ENCODE assay signal across 10 mouse cellular contexts in the genomic region with DNA sequence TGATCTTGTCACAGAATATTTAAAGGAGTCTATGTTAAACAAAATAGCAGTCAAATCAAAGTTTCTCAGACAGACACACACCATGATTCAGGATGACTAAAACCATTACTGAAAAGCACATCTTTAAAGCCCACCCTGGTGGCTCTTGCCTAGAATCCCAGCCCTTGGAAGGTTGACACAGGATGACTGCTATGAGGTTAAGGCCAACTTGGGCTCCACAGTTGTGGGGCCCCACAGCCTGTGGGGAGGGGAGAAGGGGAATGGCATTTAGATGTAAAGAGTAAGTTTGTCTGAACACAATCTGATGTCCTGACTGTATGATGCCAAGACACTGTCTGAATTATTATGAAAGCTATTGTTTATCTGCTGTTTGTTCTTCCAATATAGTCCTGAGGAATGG. TPM values are rescaled to one million over a fixed set of nuclear protein-coding genes. Genes with fewer than 3 reads are reported as not detected.
DNase-seq lines count a peak whose midpoint lies in the region; ATAC-seq and TF ChIP-seq lines count a peak whose summit lies in the region.
"Had no signal": no experiment of that assay in that cellular context is flagged by ENCODE, and none has a peak within 500 bp of the region (broad histone marks: within the 10 kb centered on the region; RNA-seq: fewer than 3 reads in every experiment).

No protein-coding gene starts in this region.

- H3K9ac ChIP-seq in liver, embryonic 12.5 days = no peak overlapping the region
- no peak overlapping the region for H3K9ac ChIP-seq in liver, postnatal 0 days (replicated peaks)
- no peak overlapping the region for H3K9ac ChIP-seq in hindbrain, embryonic 16.5 days (ENCODE audit: low read depth, low read length)
- H3K9ac ChIP-seq in neural tube, embryonic 13.5 days = peak overlapping the region; percentile 50
- H3K9ac ChIP-seq in kidney, embryonic 14.5 days (ENCODE audit: low read depth, low read length) = no peak overlapping the region
- H3K9ac ChIP-seq: limb, embryonic 15.5 days had no signal

- H3K27ac ChIP-seq in gastrocnemius, adult 2 months = no peak overlapping the region
- H3K27ac ChIP-seq in liver, embryonic 12.5 days = no peak overlapping the region
- no peak overlapping the region for H3K27ac ChIP-seq in liver, postnatal 0 days (ENCODE audit: low read depth)
- H3K27ac ChIP-seq in hindbrain, embryonic 16.5 days (ENCODE audit: low read depth, low read length) = no peak overlapping the region
- H3K27ac ChIP-seq in neural tube, embryonic 13.5 days (replicated peaks) = no peak overlapping the region
- H3K27ac ChIP-seq in kidney, embryonic 14.5 days (ENCODE audit: low read depth, low read length) = no peak overlapping the region
- H3K27ac ChIP-seq: limb, embryonic 15.5 days had no signal

- ATAC-seq in liver, embryonic 12.5 days = no peak
- no peak for ATAC-seq in liver, postnatal 0 days
- ATAC-seq in hindbrain, embryonic 16.5 days = no peak
- no peak for ATAC-seq in neural tube, embryonic 13.5 days (ENCODE audit: low read depth)
- ATAC-seq in kidney, embryonic 14.5 days (ENCODE audit: low FRiP score, low TSS enrichment) = no peak

- intact Hi-C loops in gastrocnemius, adult 2 months (cut with DNase I) = no loop called here

- no peak for DNase-seq in gastrocnemius, adult 2 months
- no peak for DNase-seq in gastrocnemius, adult 18-20 months (ENCODE audit: low spot score)
- DNase-seq in liver, postnatal 0 days = no peak
- no peak for DNase-seq in layer of hippocampus, postnatal 14 days (ENCODE audit: low spot score in 2 of 2)
- DNase-seq: kidney, adult 18-20 months had no signal

- H3K4me3 ChIP-seq in gastrocnemius, adult 2 months = peak overlapping the region; percentile 1; the same call in 1 of the 2 replicates
- no peak overlapping the region for H3K4me3 ChIP-seq in liver, embryonic 12.5 days
- no peak overlapping the region for H3K4me3 ChIP-seq in liver, postnatal 0 days (ENCODE audit: low read depth, low read length)
- H3K4me3 ChIP-seq in hindbrain, embryonic 16.5 days (ENCODE audit: low read length) = no peak overlapping the region; the same call in 1 of the 2 replicates
- H3K4me3 ChIP-seq in neural tube, embryonic 13.5 days = peak overlapping the region; percentile 24
- no peak overlapping the region for H3K4me3 ChIP-seq in kidney, embryonic 14.5 days (ENCODE audit: low read length)
- H3K4me3 ChIP-seq: limb, embryonic 15.5 days had no signal

- H3K36me3 ChIP-seq in liver, embryonic 12.5 days = no peaks in the 10 kb centered on the region
- H3K36me3 ChIP-seq in liver, postnatal 0 days (replicated peaks; ENCODE audit: insufficient read depth, low read length) = no peaks in the 10 kb centered on the region
- no peaks in the 10 kb centered on the region for H3K36me3 ChIP-seq in hindbrain, embryonic 16.5 days (ENCODE audit: control insufficient read depth, insufficient read depth, low read length)
- no peaks in the 10 kb centered on the region for H3K36me3 ChIP-seq in neural tube, embryonic 13.5 days
- H3K36me3 ChIP-seq in kidney, embryonic 14.5 days (ENCODE audit: control insufficient read depth, insufficient read depth, low read length) = no peaks in the 10 kb centered on the region
- H3K36me3 ChIP-seq: limb, embryonic 15.5 days had no signal

- no peaks in the 10 kb centered on the region for H3K9me3 ChIP-seq in liver, embryonic 12.5 days (replicated peaks)
- no peaks in the 10 kb centered on the region for H3K9me3 ChIP-seq in liver, postnatal 0 days (ENCODE audit: low read length)
- no peaks in the 10 kb centered on the region for H3K9me3 ChIP-seq in hindbrain, embryonic 16.5 days (ENCODE audit: control insufficient read depth, low read length)
- no peaks in the 10 kb centered on the region for H3K9me3 ChIP-seq in neural tube, embryonic 13.5 days
- no peaks in the 10 kb centered on the region for H3K9me3 ChIP-seq in kidney, embryonic 14.5 days (ENCODE audit: control insufficient read depth, low read length)
- H3K9me3 ChIP-seq: limb, embryonic 15.5 days had no signal

- H3K4me2 ChIP-seq in liver, embryonic 12.5 days = peak overlapping the region; percentile 13; the same call in 1 of the 2 replicates
- no peak overlapping the region for H3K4me2 ChIP-seq in liver, postnatal 0 days (ENCODE audit: low read depth, low read length)
- peak overlapping the region; percentile 49 for H3K4me2 ChIP-seq in hindbrain, embryonic 16.5 days (ENCODE audit: low read length)
- H3K4me2 ChIP-seq in neural tube, embryonic 13.5 days = peak overlapping the region; percentile 91
- no peak overlapping the region for H3K4me2 ChIP-seq in kidney, embryonic 14.5 days (replicated peaks; ENCODE audit: low read depth, low read length)
- H3K4me2 ChIP-seq: limb, embryonic 15.5 days had no signal

- H3K4me1 ChIP-seq in liver, embryonic 12.5 days = peaks cover 72% of the 10 kb centered on the region
- H3K4me1 ChIP-seq in liver, postnatal 0 days (ENCODE audit: insufficient read depth) = peaks cover 51% of the 10 kb centered on the region
- peaks cover 49% of the 10 kb centered on the region for H3K4me1 ChIP-seq in hindbrain, embryonic 16.5 days (ENCODE audit: control insufficient read depth, insufficient read depth, low read depth, low read length)
- H3K4me1 ChIP-seq in neural tube, embryonic 13.5 days (replicated peaks) = peaks cover 74% of the 10 kb centered on the region
- H3K4me1 ChIP-seq in kidney, embryonic 14.5 days (ENCODE audit: control insufficient read depth, insufficient read depth, low read length) = peaks cover 21% of the 10 kb centered on the region

- TF ChIP-seq CTCF in gastrocnemius, adult 2 months (IDR thresholded peaks at IDR 0.05) = no peak
- TF ChIP-seq CTCF in liver, postnatal 0 days (IDR thresholded peaks at IDR 0.05; ENCODE audit: low read depth) = no peak

- no peaks in the 10 kb centered on the region for H3K27me3 ChIP-seq in liver, embryonic 12.5 days (replicated peaks)
- no peaks in the 10 kb centered on the region for H3K27me3 ChIP-seq in liver, postnatal 0 days (ENCODE audit: insufficient read depth, low read length)
- no peaks in the 10 kb centered on the region for H3K27me3 ChIP-seq in hindbrain, embryonic 16.5 days (replicated peaks; ENCODE audit: control insufficient read depth, insufficient read depth, low read length)
- no peaks in the 10 kb centered on the region for H3K27me3 ChIP-seq in neural tube, embryonic 13.5 days
- H3K27me3 ChIP-seq in kidney, embryonic 14.5 days (ENCODE audit: control insufficient read depth, insufficient read depth, low read length) = no peaks in the 10 kb centered on the region
- H3K27me3 ChIP-seq: limb, embryonic 15.5 days had no signal

- no peak for TF ChIP-seq EP300 in liver, postnatal 0 days (IDR thresholded peaks at IDR 0.05; ENCODE audit: low read depth)

RNA-seq across cellular contexts. Expression of gene Arhgap21, which starts 4.2 kb away (rescaled TPM):
- 10 to 100 TPM; 32.4 to 35.6 TPM for total RNA-seq in gastrocnemius, adult 2 months (2021)
- 10 to 100 TPM; 27.0 to 33.4 TPM for total RNA-seq in gastrocnemius, adult 18-20 months (2021)
- polyA plus RNA-seq in liver, embryonic 12.5 days (2016; fragmentation: Nextera tagmentation; extraction: Ambion mirVana) = 10.9 and 12.4 TPM in 2 replicates
- 4.5 and 5.5 TPM in 2 replicates for polyA plus RNA-seq in liver, postnatal 0 days (2015; fragmentation: Nextera tagmentation; extraction: Ambion mirVana)
- polyA plus RNA-seq in hindbrain, embryonic 16.5 days (2015; fragmentation: Nextera tagmentation; extraction: Ambion mirVana) = 24.7 and 30.3 TPM in 2 replicates
- polyA plus RNA-seq in neural tube, embryonic 13.5 days (2015; fragmentation: Nextera tagmentation; extraction: Ambion mirVana) = 33.9 and 34.9 TPM in 2 replicates
- polyA plus RNA-seq in kidney, embryonic 14.5 days (2014; fragmentation: Nextera tagmentation; extraction: Ambion mirVana) = 14.4 and 15.9 TPM in 2 replicates
- 100 to 1,000 TPM; 327 to 359 TPM for total RNA-seq in layer of hippocampus, postnatal 14 days (2021)

Comparison
In these comparisons a context has a peak if more than half of its experiments do, and no peak if none do; other contexts are left out.
1. H3K4me2 ChIP-seq: peak in liver, embryonic 12.5 days (single experiment), hindbrain, embryonic 16.5 days (single experiment) and neural tube, embryonic 13.5 days (single experiment); none in liver, postnatal 0 days (single experiment) and kidney, embryonic 14.5 days (single experiment).
2. H3K4me3 ChIP-seq: peak in gastrocnemius, adult 2 months (single experiment) and neural tube, embryonic 13.5 days (single experiment); none in liver, embryonic 12.5 days (single experiment), liver, postnatal 0 days (single experiment), hindbrain, embryonic 16.5 days (single experiment) and kidney, embryonic 14.5 days (single experiment).